Mouse (Mus musculus) right cerebral cortex, postnatal 4 days (tissue): Measurements from ENCODE around the gene Phlda2.

Source experiments
- DNase-seq: peaks from one replicate; pipeline ENCODE4 v3.0.0-alpha.2; 2022

The Phlda2 gene

DNA sequence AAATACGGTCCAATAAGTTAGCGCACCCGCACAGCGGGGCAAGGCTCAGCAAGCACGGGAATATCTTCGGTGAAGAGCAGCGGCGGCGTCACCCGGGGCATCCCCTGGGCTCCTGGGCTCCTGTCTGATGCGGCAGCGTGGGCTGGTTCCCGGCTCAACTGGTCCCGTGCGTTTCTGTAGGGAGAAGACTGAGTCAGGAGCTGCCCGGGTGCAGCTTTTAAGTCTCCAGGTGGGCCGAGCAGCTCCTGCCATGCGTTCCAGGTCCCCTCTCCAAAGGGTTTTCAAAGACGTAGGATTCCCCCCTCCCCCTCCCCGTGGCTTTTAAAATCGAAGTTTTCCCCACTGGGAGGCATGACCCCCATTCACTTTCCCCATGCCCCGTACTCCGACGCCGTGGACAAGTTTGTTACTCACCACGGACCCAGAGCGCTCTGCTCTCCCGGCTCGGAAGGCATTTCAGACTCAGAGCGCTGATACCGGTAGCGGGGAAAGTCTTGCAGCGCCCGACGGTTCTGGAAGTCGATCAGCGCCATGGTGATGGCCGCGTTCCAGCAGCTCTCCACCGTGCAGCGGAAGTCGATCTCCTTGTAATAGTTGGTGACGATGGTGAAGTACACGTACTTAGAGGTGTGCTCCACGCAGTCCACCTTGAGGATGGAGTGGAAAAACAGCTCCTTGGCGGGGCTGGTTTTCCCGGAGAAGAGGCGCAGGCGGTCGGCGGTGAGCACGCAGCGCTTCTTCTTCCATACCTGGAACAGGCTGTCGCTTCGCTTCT, 1.1 kb downstream of the Phlda2 start:
- peak; percentile 60 for DNase-seq

GRCm38 (mm10) chr7:143500912-143501311, 2.0 kb downstream of the Phlda2 start:
- no peak for DNase-seq

- no peak for DNase-seq
Measured at GRCm38 (mm10) chr7:143498584-143498983, 4.4 kb downstream of the Phlda2 start.

GRCm38 (mm10) chr7:143495104-143495961, 7.6 kb downstream of the Phlda2 start:
- DNase-seq, result no peak

DNA sequence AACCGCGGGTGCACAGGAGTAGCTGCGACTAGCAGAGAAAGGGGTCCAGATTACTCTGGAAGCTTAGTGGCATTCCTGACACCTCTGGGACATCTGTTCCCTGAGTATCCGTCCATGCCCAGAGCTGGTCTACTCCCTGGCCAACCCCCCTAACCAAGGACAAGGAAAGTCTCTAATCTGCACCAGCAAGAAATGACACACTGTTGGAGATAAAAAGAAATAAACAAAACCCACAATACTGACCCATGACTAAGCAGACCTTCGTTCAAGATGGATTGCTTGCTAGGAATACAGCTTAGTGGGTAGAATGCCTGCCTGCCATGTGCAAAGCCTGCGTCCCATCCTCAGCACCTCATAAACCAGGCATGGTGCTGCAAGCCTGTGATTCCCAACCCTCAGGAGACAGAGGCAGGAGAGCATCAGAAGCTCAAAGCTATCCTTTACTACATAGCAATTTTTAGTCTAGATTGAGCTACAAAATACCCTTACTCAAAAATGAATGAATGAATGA, 9.3 kb downstream of the Phlda2 start:
- no peak for DNase-seq

- DNase-seq, result no peak
Measured at GRCm38 (mm10) chr7:143489735-143490134, 13.2 kb downstream of the Phlda2 start.

DNA sequence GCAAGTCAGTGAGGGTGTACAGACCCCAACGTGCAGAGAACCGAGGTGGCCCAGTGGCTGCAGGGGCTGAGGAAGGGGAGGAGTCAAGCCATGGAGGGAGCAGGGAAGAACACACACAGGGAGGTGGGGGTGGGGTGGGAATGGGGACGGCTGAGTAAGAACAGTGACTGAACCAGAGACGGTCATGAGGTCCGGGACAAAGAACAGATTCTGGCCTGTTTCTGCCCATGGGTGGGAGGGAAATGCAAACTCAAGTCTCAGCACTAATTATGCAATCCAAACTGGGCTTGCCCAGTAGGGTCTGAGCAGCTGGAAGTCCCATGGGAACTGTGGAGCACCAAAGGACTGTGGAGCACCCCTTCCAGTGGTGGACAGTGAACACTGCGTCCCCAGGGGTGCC, 20.4 kb downstream of the Phlda2 start:
- DNase-seq, result no peak

DNA sequence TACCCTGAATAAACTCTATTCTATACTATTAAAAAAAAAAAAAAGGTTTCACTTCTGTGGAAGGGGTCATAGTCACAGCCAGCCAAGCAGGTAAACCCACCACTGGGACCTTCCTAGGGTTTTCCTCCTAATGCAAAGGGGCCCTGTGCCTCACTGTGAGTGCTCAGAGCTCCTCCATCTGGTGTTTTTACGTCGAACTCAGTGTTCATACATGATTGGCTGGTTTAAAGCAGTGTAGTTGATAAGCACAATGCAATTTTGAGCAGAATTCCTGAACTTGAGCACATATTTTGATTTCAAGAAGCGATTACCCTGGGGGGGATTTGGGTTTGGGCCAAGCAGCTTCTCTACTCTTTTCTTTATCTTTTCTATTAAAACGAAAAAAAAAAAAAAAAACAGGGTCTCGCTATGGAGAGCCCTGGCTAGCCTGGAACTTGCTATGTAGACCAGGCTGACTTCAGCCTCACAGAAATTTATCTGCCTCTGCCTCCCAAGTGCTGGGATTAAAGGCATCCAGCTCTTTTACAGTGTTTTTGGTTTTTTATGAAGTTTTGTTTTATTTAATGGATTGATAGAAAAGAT, 21.1 kb downstream of the Phlda2 start:
- DNase-seq, result no peak

- DNase-seq, result peak; percentile 74
Measured at GRCm38 (mm10) chr7:143480498-143480897, 22.5 kb downstream of the Phlda2 start.

DNA sequence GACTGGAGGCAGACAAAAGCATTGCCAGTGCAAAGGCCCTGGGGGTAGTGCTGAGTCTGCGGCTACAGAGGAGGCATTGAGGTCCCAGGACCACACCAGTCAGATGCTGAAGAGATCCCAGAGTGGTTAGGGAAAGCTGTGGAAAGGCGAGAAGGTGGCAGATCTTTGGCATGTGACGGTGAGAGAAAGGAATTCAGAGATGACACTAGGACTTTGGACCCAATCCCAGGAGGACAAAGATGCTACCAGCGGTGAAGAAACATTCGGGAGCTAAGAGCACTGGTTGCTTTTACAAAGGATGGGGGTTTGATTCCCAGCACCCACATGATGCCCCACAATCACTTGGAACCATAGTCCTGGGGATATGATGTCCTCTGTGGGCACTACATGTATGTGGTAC, 25.1 kb downstream of the Phlda2 start:
- no peak for DNase-seq

GRCm38 (mm10) chr7:143476702-143477335, 26.1 kb downstream of the Phlda2 start:
- DNase-seq, result no peak

GRCm38 (mm10) chr7:143475876-143476275, 27.1 kb downstream of the Phlda2 start:
- no peak for DNase-seq

DNA sequence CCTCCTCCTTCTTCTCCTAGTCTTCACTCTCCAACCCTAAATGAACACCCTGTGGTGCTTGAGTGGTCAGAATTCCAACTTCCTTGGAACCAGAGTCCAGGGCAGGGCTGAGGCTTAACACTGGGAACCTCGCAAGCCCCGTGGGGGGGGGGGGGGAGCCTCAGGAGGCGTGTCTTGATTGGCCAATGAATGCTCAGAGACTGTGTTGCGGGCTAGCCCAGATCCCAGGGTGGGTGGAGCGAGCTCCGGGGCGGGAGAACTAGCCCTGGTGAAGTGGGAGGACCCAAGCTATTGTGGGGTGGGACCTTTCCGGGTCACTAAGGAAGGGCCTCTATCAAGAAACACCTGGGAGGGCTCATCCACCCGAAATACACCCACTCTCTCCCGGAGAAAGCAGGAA, 28.1 kb downstream of the Phlda2 start:
- DNase-seq, result no peak

GRCm38 (mm10) chr7:143473347-143474101, 29.4 kb downstream of the Phlda2 start, which contains the start of gene Slc22a18:
Slc22a18 (plus strand) TSS chr7:143473736.
- DNase-seq, result no peak

DNA sequence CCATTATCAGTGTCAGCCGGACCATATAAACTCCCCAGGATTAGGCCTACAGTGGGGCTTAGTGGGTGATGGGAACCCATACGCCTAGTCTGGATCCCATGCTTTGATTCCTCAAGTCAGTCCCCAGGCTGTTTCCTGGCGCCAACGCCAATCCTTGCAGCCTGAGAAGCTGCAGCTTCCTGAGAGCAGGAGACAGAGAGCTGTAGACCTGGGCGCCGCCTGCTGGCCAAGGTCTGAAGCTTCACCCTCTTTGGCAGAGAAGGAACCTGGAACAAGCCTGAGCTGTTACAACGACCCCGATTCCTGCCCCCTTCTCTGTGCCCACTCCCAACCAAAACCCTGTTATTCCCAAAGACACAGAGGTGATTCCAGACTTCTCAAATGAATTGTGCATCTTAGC, 33.0 kb downstream of the Phlda2 start:
- DNase-seq, result peak; percentile 89

DNA sequence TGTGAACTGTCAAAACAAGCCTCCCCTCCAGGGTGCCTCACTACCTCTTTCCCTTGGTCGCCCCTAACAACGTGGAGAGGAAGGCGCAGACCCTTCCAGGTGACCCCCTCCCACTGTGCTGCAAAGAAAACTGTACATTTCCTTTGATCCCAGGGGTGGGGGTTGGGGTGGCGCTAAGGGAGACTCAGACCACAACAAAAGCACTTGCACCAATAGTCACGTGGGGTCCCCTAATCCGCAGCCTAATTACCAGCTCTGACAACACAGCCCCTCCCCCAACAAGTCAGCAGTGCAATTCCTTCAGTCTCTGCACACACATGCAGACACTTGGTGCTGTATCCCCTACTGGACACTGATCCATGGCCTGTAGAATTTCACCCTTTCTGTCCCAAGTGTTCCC, 35.2 kb downstream of the Phlda2 start:
- DNase-seq, result no peak

- peak; percentile 91 for DNase-seq
Measured at GRCm38 (mm10) chr7:143466099-143466677, 36.8 kb downstream of the Phlda2 start.

DNA sequence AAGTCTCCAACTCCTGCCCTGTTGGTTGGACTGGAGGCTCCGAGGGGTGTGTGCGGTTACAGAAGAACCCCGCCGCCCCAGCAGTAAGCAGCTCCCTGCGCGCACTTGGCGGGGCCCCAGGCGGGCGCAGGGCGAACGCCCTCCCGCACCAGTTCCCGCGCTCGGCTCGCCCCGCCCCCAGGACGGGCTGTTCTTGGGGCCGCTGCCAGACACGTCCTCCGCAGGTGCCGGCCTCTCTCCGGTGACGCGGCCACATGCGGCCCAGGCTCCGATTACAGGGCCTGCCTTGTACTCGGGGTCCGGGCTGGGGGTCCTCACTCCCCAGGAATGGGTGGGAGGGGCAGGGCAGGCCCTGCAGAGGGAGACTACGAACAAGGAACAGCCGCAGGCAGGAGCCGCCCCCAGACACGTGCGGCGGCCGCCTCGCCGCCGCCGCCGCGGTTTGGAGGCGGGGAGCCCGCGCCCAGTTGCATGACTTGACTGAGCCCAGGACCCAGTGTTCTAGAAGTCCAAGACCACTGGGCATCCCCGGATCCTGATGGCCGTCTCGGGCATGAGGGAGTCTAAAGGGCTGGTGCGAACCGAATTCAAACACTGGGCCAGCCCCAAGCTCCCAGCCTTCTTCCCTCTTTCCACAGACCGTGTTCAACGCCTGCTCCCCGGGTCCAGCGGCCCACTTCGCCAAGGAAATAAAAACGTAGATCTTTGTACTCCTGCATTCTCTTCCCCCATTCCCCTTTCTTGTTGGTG, 38.0 kb downstream of the Phlda2 start:
- peak; percentile 52 for DNase-seq

- peak; percentile 92 for DNase-seq
Measured at GRCm38 (mm10) chr7:143463865-143464415, 39.0 kb downstream of the Phlda2 start.

DNA sequence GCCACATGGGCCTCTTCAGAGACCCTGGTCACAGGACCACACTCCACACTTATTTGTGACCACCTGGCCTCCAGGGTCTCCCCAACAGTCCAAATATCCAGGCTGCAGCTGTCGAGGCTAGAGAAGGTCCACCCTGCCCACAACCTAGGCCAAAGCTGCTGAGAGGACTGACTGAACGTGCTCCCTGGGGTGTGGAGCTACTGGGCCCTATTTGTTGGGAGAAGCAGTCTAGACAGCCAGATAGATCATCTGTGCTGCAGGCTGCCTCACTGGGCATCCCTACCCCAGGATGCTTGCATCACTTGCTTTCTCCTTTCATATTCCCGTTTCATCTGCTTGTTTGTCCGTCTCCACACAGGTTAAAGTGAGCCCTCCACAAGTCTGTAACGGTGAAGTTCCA, 40.4 kb downstream of the Phlda2 start:
- no peak for DNase-seq

DNA sequence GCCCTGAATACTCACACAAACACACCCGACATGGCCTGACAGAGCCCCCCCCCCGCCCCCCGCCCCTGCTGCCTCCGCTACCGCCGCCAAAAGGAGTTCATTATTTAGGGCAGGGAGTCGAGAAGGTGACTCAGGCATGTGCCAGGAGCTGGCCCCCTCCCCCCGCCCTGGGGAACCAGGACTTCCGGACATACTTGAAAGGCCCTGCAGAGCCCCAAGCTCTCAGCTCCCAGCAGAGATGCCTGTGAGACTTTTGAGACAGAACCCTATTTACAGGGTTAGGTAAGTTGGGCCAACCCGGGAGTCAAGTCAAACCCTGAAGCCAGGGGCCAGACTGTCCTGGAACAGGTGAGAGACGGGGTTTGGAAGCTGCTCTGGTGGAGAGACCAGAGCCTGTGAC, 41.0 kb downstream of the Phlda2 start:
- no peak for DNase-seq
